Mouse (Mus musculus) left cerebral cortex, adult 8-10 months (tissue): ENCODE results near the gene Dera. TPM values are rescaled to one million over a fixed set of nuclear protein-coding genes. Genes with fewer than 3 reads are reported as not detected.

Experiments used
- DNase-seq, 2 experiments: peaks; one replicate each; pipeline ENCODE4 v3.0.0; 2022; ENCODE audit warnings: low spot score in 2 of 2
- total RNA-seq, 4 experiments: library from RNA; stranded (reverse); gene quantifications; 2 replicates each; pipeline ENCODE4 v1.2.4; 2022

Gene Dera
- total RNA-seq, 4 experiments from 2014 or later = 3.1 to 6.4 (median 3.3) TPM

DNA sequence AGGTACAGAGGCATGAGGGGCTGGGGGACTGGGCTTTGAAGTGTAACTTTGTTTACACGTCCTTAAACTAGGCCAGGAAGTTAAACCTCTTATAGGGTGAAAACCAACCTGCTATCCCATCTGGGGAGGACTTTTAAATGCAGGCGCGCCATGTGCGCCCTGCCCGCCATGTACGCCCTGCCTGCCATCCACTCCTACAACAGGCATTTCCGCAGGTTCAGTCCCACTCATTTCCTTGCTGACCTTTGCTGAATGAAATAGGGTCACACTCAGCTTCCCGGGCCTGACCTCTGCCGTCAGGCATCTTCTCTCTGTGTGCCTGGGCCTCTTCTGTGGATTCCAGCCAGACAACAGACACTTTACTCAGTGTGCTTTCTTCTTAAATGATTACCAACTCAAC, 50.3 kb downstream of the Dera start:
- DNase-seq = no peak

DNA sequence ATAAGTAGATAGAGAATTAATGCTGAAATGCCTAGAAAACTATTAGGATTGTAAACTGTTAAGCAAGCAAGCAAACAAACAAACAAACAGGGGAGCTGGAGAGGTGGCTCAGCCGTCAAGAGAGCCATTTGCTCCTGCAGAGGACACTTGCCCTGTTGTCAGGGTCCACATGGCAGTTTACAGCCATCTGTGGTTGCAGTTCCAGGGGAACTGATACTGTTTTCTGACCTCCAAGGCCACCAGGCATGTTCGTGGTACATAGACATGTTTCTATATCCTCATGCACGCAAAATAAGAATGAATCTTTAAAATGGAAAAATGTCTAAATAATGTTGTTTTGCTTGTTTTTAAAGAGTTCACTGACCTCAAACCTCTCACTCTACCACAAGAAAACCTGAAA, 52.0 kb downstream of the Dera start:
- no peak for DNase-seq

DNA sequence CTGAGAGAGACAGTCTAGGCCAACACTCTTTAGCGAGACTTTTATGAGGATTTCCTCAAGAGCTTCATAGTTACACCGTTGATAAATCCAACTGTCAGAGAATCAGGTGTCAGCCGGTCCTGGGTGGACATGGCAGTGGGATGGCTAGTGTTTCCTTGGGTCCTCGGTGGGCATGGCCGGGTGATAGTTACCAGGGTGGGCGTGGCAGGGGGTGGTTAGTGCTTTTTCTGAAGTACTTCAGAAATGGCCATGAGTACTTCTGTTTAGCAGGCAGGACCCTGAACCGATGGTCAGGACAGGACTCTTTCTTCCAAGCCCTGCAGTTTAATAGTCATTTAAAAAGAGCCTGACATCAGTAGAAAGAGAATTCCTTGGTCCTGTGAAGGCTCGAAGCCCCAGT, 52.5 kb downstream of the Dera start:
- no peak for DNase-seq

DNA sequence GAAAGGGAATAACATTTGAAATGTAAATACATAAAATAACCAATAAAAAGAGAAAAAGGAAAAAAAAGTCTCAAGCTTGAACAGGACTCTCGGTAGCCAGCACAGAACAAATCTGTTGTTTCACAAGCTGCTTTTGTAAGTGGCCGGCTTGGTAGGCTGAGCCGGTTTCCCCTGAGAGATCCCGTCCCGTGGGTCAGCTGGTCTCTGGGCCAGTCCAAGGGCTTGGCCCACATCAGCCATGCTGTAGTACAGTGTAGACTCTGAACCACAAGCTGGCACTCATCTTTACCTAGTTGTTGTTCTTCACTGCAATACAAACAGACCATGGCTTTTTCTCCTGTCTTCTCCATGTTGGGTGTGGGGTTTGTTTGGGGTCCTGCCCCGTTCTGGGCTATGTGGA, 53.0 kb downstream of the Dera start:
- no peak for DNase-seq

DNA sequence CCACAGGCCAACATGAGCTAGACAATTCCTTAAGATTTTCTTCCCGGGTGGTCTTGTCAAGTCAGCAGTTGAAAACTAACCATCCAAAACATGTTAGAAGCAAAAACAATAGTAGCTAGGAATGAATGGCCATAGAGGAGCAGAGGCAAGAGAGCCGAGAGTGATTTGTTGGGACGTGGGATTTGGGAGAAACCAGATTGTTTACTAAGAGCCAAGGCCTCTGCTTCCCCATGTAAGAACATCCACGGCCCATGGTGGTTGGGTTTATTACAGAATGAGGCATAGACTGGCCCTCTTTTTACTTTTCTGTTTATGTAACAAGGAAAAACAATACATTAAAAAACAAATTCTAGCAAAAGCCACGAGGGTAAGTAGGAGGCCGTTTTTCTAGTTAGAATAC, 54.4 kb downstream of the Dera start:
- DNase-seq = no peak

DNA sequence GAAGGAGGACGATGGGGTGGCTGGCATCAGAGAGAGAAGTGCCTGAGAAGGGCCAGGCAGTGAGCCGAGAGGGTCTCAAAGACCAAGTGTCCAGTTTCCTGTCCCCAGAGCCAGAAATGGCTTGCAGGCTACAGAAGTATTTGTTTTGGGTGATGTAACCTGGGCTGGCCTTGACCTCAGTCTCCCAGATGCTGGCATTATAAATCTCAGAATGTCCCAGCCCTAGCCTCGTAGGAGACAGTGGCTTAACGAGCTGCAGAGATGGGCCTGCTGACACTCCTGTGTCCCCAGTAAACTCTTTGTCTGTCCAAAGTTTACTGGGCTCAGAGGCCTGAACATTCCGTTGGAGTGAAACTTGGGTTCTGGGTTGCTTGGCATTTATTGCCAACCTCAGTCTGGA, 55.8 kb downstream of the Dera start:
- DNase-seq = no peak

DNA sequence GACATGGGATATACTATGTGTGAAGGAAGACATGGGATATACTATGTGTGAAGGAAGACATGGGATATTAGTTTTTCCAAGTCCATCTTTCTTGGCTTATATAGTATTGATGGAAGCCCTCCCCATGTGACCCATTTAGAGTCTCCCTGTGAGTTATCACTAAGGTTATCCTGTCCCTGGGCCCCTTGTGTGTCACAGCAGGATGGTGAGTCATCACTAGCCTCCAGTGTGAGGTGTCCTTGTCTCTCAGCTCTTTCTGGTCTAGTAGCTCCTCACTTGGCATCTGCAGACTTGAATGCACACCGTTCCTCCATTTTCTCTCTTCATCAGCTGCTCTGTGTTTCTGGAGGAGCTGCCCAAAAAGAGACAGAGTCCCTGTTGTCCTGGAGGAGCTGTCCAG, 59.7 kb downstream of the Dera start:
- no peak for DNase-seq

DNA sequence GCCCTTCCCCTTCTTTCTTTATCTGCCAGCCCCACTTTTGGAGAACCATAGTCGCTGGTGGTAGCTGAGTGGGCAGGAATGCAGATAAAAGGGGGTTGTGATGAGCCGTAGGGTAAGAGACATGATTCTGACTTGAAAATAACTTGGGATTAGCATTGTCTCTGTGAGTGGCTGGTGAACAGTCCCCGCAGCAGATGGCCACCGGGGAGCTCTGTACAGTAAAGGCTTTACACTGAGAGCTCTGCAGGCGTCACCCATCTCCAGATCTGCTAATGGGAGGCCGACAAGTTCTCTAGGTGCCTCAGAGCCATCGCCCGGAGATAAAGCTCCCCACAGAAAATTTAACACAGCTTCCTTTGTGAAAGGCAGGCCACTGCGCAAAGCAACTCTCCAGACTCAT, 62.2 kb downstream of the Dera start:
- DNase-seq = peak in 1 of 2 experiments; percentile 10

DNA sequence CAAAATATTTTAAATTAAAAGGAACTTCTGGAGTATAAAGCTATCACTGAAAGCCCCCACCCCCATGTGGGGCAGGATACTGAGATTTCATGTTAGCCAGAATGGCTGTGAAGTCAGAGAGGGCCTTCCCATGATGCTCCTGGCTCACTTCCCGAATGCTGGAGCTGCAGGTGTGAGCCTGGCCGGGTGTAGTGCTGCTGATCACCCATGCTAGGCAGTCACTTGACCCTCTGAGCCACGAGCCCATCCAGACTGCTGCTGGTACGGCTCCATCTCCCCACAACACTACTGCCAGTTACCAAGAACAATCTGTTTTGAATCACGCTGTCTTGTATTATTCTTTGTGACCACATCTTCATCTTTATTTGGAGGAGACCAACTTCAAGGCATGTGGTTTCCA, 68.2 kb downstream of the Dera start:
- DNase-seq = no peak

DNA sequence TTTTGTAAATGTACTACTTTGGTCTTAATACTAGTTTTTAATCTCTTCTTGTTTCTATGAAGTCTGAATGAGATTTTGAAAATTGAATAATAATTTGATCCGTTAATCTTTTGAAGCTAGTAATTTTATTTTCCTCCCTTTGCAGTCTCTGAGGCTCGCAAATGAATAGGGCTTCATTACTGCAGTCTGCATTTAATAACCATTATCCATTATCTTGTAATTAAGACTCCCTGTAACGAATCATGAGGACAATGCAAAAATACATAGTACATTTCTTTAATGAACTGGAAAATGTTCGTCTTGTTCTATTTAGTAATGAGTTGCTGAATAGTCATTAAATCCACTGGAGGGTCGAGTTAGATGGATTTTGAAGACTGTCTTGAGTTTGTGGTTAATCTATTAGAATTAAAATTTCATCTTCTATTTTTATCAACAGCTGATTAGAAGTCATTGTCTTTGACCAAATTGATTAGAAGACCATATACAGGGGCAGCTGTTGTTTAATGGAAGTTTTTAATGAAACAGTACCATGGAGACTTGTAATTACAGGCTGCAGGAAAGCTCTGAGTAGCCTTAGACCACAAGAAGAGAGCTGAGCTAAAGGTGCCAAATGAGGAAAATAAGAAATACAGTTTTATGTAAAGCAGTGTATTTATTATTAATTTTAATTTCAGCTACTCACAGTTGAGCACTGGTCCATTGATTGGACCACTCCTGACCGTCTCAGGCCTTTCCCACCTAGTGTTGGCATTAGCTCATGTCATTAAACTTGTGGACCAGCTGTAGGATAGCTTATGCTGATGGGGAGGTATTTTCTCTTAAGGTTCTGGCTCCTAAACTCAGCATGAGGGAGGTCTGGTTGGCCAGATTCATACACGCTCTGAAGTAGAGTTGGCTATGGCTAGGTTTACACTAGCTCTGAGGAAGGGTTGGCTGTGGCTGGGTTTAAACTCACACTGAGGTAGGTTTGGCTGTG, 70.0 kb downstream of the Dera start:
- no peak for DNase-seq

DNA sequence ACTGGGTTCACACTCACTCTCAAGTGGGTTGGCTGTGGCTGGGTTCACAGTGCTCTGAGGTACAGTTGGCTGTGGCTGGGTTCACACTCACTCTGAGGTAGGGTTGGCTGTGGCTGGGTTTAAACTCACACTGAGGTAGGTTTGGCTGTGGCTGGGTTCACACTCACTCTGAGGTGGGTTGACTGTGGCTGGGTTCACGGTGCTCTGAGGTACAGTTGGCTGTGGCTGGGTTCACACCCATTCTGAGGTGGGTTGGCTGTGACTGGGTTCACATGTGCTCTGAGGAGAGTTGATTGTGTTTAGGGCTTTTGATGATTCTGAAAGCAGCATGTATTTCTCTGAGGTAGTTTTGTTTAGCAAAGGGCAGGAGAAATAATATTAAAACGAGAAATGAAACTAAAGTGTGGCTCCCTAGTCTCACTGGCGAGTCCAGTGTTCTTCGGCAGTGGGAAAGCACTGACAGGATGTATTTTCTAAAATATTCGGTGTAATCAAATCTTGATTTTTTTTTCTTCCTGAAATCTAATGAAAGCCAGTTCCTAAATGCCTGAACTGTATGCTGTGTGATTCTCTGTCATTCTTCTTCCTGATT, 70.8 kb downstream of the Dera start:
- no peak for DNase-seq

DNA sequence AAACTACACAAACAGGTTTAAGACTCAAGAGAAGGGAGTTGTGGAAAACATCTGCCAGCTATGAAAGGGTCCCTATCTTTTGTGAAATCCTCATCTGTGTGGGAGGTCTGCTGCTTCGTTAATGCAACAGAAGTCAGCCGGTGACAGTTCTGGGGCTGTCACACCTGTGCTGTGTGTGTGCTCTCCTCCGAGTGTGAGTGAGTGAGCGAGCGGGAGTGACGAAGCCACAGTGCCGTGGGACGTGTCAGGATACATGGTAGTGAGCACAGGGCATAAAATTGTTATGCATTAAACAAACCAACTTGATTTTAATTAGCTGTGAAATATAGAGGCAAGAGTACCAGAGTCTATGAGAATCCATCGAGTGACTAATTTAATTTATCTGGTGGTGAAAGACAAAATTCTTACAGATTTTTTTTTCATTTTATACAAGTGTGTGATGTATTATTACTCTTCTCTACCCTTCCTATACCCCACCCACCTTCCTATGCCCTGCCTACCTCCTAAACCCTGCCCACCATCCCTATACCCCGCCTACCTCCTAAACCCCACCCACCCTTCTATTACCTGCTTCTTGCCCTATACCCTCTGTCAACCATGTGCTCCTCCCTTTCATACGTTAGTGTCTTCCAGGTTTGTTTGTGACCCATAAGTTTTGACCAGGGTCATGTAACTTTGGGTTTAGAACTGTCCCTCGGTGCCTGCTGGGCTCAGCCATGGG, 74.9 kb downstream of the Dera start:
- no peak for DNase-seq

DNA sequence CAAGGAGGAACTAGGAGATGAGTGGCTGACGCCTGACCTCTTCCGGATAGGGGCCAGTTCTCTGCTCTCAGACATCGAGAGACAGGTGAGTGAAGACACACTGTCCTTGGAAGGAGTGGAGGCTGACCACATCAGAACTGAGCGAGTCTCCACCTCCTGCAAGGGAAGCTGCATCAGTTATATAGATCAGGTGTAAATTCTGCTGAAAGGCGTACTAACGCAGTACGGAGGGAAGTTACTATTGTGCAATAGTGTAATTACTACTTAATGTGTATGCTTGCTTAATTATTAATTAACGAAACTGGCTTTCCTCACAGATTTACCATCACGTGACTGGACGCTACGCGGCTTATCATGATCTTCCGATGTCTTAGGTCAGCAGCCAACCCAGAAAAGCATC, 82.5 kb downstream of the Dera start:
- DNase-seq = no peak

DNA sequence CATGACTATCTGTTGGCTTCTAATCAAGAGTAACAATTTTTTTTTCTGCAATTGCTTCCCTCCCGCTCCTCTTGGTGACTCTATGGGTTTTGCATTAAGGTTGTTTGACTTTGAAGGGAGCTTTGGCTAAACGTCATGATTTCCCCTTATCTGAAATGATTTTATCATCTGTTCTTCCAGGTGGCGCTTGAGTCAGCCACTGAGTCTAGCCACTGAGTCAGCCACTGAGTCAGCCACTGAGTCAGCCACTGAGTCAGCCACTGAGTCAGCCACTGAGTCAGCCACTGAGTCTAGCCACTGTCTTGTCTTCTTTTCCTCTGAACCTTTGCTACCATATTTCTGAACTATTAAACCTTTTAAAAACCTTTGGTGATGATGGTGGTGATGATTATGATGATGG, 89.0 kb downstream of the Dera start:
- peak in 1 of 2 experiments; percentile 40 for DNase-seq

DNA sequence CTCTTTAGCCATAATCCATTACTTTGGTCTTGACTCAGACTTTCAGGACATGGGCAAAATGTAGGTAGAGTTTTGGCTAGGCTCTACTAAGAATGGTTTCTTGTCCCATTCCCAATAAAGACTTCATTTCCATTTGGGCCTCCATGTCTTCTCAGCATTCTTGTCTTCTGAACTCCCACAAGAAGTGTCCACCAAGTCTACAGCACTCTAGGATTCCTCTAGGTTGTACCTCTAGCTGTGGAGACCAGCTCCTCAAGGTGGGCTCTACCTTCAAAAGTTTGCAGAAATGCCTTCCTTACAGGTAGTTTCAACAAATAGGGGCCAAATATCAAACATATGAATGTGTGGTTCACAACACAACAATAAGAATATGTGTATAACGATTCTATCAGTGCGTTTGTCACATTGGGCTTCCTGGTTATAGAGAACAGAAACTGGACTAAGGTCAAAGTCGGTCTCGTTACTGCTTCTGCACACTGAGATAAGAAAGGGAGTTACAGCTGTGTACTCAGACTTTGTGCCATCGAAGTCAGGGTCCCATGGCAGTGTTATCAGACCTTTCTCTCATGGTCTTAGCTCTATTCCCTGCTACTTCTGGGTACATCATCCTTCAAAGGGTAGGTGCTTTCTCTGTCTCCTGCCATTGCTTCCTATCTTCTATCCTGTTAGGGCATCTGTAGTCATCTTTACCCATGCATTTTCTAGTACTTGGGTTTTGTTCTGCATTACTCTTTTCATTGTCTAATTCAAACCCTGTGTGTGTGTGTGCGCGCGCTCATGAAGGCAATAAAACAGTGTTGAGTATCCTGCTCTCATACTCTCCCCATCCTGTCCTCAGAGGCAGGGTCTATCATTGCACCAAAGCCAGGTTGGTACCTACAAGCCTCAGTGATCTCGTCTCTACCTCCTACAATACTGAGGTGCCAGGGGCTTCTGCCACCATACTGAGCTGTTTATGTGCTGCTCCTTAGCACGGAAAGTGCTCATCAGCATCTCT, 103.2 kb downstream of the Dera start:
- no peak for DNase-seq

DNA sequence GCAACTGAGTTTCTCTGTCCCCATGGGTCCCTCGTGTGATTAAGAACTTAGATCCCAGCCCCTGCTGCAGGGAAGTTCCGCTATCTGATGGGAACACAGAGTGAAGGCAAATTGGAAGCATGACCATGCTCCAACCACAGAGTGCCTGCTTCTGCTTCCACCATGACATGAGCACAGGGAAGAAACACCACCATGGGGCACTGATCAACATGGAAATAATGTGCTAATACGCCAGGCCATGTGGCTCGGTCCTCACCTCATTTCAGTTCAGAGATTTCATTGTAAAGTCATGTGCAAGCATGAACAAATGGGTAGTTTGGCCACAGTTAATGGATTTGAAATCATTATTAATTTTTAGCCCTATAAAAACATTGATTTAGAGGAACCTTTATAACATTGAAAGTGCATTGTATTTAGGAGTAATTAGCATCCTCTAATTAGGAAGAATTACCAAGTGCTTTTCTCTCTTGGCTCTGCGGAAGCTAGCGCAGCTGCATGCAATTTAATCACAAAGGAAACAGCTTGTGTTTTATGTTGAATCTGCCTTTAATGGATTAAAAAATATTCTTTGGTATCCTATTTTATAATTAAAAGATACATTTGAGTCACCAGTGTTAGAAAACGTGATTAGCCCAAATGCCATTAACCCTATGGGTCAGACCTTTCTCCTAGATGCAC, 115.7 kb downstream of the Dera start:
- DNase-seq = no peak

DNA sequence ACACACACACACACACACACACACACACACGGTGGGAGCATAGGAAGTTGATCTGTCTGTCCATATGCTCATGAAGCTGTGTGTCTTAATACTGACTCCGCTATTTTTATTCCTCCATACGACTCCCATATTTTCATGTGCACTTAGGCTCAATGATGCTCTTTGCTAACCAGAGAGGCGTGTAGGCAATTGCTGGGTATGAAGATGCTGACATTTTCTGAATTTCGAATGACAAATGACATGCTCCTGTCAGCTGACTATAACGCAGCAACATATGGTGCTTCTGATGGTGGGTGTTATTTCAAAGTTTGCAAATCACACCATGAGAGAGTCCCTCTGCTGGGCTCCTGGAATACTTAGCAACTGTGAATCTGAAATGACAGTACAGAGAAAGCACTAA, 116.3 kb downstream of the Dera start:
- peak; percentile 13 to 46 for DNase-seq

DNA sequence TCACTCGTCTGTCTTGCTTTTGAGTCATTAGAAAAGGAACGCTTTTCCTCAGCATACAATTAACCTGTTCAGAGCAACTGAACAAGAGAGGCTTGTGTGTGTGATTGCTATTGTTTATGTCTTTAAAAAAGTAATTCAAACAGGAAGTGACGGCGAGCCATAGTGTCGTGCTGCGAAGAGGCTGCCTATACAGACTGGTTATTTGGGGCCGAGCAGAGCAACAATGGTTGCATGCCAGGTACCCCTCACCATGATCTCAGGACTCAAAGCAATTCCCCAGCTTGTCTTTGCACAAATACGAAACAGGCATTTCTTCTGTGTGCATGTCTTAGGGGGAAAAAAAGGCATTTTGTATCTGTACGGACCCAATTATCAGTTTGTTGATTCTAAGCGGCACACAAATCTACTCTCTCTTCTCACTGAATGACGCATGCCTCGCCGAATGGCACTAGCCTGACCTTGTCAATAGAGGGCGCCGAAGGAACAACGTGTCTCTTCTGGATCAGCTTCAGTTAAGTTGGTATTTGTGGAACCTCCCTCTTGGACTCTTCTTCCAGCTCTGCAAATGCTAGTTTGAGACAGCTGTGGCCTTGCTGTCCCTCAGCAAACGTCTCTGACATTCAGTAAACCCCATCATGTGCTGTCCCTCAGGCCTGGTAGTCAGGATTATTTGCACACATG, 117.8 kb downstream of the Dera start:
- DNase-seq = peak; percentile 35 to 40

DNA sequence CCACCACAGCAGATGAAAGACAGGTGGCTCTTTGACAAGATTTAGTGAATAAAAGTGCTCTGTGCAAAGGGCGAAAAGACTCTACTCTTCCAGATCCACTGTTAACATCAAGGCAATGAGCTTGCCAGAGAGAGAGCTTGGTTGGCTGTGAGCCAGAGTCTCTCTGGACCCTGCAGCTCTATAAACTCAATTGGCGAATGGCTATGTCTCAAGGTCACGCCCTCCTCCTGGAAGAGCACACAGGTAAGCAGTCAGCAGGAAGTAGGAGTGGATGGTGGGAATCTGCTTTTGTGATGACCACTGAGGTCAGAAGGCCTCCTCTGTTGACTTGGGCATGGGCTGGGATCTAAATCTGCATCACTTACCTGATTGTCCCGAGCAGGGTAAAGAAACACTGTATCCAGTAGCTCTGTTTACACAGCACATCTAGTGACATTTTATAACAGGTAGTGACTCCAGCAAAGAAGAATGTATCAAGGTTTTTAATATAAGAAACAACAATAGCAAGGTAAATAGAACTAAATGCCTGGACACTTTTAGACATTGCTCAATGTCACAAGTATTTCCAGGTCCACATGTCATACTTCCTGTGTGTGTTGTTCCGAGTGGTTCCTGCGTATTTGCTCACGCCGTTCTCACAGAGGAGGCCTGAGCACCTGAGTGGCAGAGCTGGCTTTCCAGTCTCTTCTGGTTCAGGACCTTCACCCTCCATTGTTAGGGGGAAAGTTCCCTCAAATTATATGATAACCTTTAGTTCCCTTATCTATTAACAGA, 120.3 kb downstream of the Dera start:
- DNase-seq = no peak
